Mouse (Mus musculus) heart, embryonic 11.5 days (tissue): ENCODE results near the gene Ckm. TPM values are rescaled to one million over a fixed set of nuclear protein-coding genes. Genes with fewer than 3 reads are reported as not detected.

Experiments
- ATAC-seq: fragments of 200-750 bp; cut with Nextera tagmentation; replicated peaks from 2 replicates; pipeline ENCODE4 v1.8.0; 2017; ENCODE audit warnings: moderate library complexity; ENCODE audit not compliant: insufficient number of reproducible peaks, low FRiP score, low TSS enrichment
- H3K27ac ChIP-seq: fragments of 300-500 bp; sonication (generic); 2 replicates; pipeline ENCODE4 v1.5.1; 2014; ENCODE audit warnings: mild to moderate bottlenecking, low read depth, low read length
- H3K27me3 ChIP-seq: fragments of 300-500 bp; sonication (generic); 2 replicates; pipeline ENCODE4 v1.6.1; 2014; ENCODE audit warnings: mild to moderate bottlenecking, low read length, mixed read lengths; ENCODE audit not compliant: control insufficient read depth, insufficient read depth
- H3K36me3 ChIP-seq: fragments of 300-500 bp; sonication (generic); 2 replicates; pipeline ENCODE4 v1.6.1; 2014; ENCODE audit warnings: mild to moderate bottlenecking, low read length, moderate library complexity, mixed read lengths; ENCODE audit not compliant: control insufficient read depth, insufficient read depth
- H3K4me1 ChIP-seq: fragments of 300-500 bp; sonication (generic); 2 replicates; pipeline ENCODE4 v1.6.1; 2014; ENCODE audit warnings: low read length; ENCODE audit not compliant: control insufficient read depth, insufficient read depth
- H3K4me2 ChIP-seq: fragments of 300-500 bp; sonication (generic); 2 replicates; pipeline ENCODE4 v1.6.1; 2014; ENCODE audit warnings: mild to moderate bottlenecking, moderate library complexity
- H3K4me3 ChIP-seq: fragments of 300-500 bp; sonication (generic); 2 replicates; pipeline ENCODE4 v1.5.1; 2014; ENCODE audit warnings: low read depth, low read length
- H3K9ac ChIP-seq: fragments of 300-500 bp; sonication (generic); 2 replicates; pipeline ENCODE4 v1.6.1; 2014; ENCODE audit warnings: mild to moderate bottlenecking, low read depth, low read length, moderate library complexity
- H3K9me3 ChIP-seq: fragments of 300-500 bp; sonication (generic); replicated peaks from 2 replicates; pipeline ENCODE4 v1.6.1; 2016; ENCODE audit warnings: low read length; ENCODE audit not compliant: control insufficient read depth
- WGBS: fragments of 180-500 bp; shearing (Covaris S2); extraction: QIAGEN DNeasy Blood & Tissue Kit; methylation state at CpG from one replicate; pipeline ENCODE4 v1.1.7; 2014; ENCODE audit not compliant: insufficient replicate concordance; 5-methylcytosine and 5-hydroxymethylcytosine counted together
- polyA plus RNA-seq: library from polyadenylated mRNA; unstranded; fragments of >200 nt; fragmentation: Nextera tagmentation; extraction: Ambion mirVana; gene quantifications from 2 replicates; pipeline ENCODE4 v1.2.1, GENCODE M21; 2014

The Ckm gene
- polyA plus RNA-seq, 1 experiment from 2014 or later = 11.0 TPM

DNA sequence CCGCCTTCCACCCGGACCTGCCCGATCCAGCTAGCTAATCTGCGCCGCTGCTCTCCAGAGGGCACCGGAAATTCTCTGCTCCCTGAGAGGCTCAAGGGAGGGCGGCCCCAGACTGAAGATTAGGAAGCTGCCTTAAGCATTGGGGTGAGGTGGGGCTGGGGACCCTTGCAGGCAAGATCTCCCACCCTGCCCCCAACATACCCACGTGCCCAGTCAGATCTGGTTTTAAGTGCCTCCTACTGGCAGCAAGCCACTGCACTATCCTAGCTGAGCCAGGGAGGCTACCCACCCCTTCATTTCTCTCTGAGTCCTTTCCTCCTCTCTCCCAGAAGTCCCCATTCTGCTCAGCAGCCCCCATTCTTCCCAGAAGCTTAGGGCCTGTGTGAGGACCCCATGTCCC, 26.5 kb upstream of the Ckm start:
- H3K4me3 ChIP-seq = no peak overlapping the region
- H3K4me1 ChIP-seq = peaks cover 7% of the 10 kb centered on the region; the same call in 1 of the 2 replicates
- H3K27ac ChIP-seq = no peak overlapping the region
- no peak for ATAC-seq
- peaks cover 2% of the 10 kb centered on the region; the same call in 1 of the 2 replicates for H3K36me3 ChIP-seq
- no peak overlapping the region for H3K4me2 ChIP-seq
- 48% methylated on average over 8 of the region's 8 CpGs for WGBS
- no peak overlapping the region for H3K9ac ChIP-seq
- H3K9me3 ChIP-seq = no peaks in the 10 kb centered on the region
- H3K27me3 ChIP-seq = no peaks in the 10 kb centered on the region

DNA sequence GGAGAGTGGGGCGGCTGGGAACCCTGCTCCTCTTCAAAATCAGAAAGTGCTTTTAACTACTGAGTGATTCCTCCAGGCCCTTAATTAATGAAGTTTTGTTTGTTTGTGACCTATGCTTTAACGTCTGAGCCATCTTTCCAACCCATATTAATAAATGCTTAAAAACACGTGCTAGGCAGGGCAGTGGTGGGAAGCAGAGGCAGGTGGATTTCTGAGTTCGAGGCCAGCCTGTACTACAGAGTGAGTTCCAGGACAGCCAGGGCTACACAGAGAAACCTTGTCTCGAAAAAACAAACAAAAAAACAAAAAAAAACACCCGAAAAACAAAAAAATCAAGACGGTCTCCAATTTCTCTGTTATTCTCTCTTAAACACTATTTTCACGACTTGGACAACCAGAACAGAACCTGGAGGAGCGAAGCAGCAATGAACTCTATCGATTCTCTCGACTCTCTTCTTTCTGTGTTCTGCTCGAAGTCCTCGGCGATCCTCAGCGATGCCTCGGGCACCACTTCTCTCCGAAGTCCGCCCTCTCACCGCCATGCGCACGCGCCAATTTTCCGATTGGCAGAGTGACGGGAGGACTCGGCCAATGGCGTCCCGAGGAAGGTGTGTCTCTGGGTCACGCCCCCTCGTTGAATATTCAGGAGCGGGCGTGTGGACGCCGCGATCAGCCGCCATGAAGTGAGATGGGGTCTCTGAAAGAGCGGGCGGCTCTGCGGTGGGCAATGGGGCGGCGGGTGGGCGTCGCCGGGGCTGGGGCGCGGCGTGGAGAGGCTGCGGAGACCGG, 23.0 kb upstream of the Ckm start, which contains the start of gene Ercc2:
Gene Ercc2 (plus strand): TSS at position 634 of the 789 bp plus-strand sequence.
- Histone ChIP-seq H3K4me1 (peaks cover 7% of the 10 kb centered on the region; the same call in 1 of the 2 replicates), H3K4me2 (peak within 1 kb of the TSS; percentile 95), H3K4me3 (peak within 1 kb of the TSS; percentile 92), H3K27me3 (no peaks in the 10 kb centered on the region), H3K9ac (peak within 1 kb of the TSS; percentile 83), H3K27ac (0 out of 2 replicates have a peak within 1 kb of the TSS, but pooled peaks have one; percentile 15), H3K36me3 (peaks cover 15% of the 10 kb centered on the region), H3K9me3 (no peaks in the 10 kb centered on the region)
- peak; percentile 92 for ATAC-seq
- 5% methylated on average over 48 of the region's 48 CpGs for WGBS

DNA sequence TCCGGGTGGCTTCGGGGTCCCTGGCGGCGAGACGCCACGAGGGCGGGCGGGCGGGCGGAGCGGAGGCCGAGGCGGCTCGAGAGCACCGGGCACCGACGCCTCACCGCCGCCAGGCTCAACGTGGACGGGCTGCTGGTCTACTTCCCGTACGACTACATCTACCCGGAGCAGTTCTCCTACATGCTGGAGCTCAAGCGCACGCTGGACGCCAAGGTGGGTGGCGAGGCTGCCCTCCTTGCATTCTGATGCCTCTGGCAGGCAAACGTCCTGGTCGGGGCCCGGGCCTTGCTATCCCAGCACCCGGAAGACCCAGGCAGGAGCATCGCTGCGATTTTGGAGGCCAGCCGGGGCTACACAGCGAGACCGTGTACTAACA, 22.4 kb upstream of the Ckm start:
- Histone ChIP-seq H3K36me3 (peaks cover 16% of the 10 kb centered on the region), H3K27me3 (no peaks in the 10 kb centered on the region), H3K9ac (peak overlapping the region; percentile 83), H3K9me3 (no peaks in the 10 kb centered on the region), H3K4me2 (peak overlapping the region; percentile 95), H3K4me3 (peak overlapping the region; percentile 92), H3K27ac (0 out of 2 replicates have a peak overlapping the region, but pooled peaks have one; percentile 15), H3K4me1 (peaks cover 7% of the 10 kb centered on the region; the same call in 1 of the 2 replicates)
- under 1% methylated on average over 23 of the region's 37 CpGs for whole genome bisulfite sequencing
- peak; percentile 40; the same call in 1 of the 2 replicates for ATAC-seq

DNA sequence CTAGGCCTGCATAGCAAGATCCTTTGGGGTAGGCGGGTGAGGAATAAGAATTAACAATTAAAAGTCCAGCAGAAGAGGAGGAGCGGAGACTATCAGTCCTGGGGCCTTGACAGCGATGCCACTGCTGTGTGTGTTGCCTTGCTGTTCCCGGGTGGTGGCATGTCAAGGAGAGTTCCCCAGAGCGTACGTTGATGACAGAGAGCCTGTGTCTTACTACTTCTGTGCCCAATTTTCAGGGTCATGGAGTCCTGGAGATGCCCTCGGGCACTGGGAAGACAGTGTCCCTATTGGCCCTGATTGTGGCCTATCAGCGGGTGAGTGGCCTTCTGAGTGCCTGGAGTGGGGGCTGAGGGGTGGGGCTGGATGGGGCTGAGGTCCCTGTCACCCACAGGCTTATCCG, 20.9 kb upstream of the Ckm start:
- no peak overlapping the region for H3K9ac ChIP-seq
- peaks cover 20% of the 10 kb centered on the region for H3K36me3 ChIP-seq
- H3K27me3 ChIP-seq = no peaks in the 10 kb centered on the region
- H3K4me3 ChIP-seq = no peak overlapping the region
- no peak overlapping the region for H3K27ac ChIP-seq
- H3K9me3 ChIP-seq = no peaks in the 10 kb centered on the region
- H3K4me2 ChIP-seq = no peak overlapping the region
- ATAC-seq = no peak
- H3K4me1 ChIP-seq = peaks cover 7% of the 10 kb centered on the region; the same call in 1 of the 2 replicates
- 83% methylated on average over 9 of the region's 9 CpGs for WGBS

DNA sequence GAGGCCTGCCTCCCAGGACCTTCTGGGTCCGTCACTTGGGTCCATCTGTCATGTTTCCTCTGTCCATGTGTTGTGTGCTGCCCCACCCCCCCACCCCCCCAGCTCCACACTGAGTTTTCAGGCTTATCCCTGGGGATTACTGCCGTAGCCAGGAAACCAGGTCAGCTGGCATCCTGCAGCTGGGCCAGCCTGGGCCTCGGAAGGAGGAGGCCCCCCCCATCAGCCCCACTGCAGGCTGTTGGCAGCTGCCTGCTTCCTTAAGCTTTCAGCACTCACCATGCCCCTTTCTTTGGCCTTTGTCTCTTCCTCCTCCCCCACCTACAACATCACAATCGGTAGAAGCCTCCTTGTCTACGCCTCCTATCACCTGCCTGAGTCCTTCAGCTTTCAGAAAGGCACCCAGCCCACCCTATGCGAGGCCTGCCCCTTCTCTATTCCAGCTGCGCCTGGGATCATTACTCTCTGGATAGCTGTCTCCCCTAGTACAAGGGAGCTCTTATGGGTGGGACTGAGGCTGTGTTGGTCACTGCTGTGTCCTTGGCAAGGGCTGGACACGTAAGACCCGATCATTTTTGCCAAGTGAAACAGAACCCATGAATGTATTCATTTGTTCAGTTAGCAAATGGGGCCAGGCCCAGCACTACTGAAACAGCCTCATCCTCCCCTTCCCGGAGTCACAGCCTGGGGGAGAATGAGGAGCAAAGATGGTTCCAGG, 15.7 kb upstream of the Ckm start:
- ATAC-seq = no peak
- Histone ChIP-seq H3K4me2 (no peak overlapping the region), H3K9me3 (no peaks in the 10 kb centered on the region), H3K27me3 (no peaks in the 10 kb centered on the region), H3K9ac (no peak overlapping the region), H3K4me3 (no peak overlapping the region), H3K4me1 (no peaks in the 10 kb centered on the region), H3K36me3 (peaks cover 52% of the 10 kb centered on the region), H3K27ac (no peak overlapping the region)
- 76% methylated on average over 10 of the region's 10 CpGs for WGBS

DNA sequence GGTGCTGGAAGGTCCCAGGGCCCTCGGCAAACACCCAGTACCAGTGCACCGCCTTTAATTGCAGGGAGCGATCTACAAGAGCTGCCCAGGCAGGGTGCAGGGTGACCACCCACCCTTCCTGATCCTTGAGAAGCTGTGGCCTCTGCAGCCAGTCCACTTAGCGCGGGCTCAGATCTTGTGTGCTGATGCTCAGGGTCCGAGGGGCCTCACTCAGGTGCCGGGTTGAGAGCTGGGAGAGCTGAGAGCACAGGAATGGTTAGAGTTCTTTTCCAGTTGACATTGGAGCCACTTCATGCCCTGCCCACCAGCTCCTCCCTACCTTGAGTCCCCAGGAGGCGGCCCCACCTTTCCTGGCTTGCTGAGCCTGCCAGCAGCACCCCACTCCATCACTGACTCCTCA, 10.1 kb upstream of the Ckm start:
- WGBS = 88% methylated on average over 8 of the region's 8 CpGs
- H3K4me1 ChIP-seq = 0 out of 2 replicates have a peak, but pooled peaks cover 2% of the 10 kb centered on the region
- H3K4me2 ChIP-seq = no peak overlapping the region
- ATAC-seq = no peak
- H3K9ac ChIP-seq = no peak overlapping the region
- no peak overlapping the region for H3K4me3 ChIP-seq
- H3K9me3 ChIP-seq = no peaks in the 10 kb centered on the region
- H3K27ac ChIP-seq = no peak overlapping the region
- peaks cover 37% of the 10 kb centered on the region for H3K36me3 ChIP-seq
- H3K27me3 ChIP-seq = 0 out of 2 replicates have a peak, but pooled peaks cover 4% of the 10 kb centered on the region

DNA sequence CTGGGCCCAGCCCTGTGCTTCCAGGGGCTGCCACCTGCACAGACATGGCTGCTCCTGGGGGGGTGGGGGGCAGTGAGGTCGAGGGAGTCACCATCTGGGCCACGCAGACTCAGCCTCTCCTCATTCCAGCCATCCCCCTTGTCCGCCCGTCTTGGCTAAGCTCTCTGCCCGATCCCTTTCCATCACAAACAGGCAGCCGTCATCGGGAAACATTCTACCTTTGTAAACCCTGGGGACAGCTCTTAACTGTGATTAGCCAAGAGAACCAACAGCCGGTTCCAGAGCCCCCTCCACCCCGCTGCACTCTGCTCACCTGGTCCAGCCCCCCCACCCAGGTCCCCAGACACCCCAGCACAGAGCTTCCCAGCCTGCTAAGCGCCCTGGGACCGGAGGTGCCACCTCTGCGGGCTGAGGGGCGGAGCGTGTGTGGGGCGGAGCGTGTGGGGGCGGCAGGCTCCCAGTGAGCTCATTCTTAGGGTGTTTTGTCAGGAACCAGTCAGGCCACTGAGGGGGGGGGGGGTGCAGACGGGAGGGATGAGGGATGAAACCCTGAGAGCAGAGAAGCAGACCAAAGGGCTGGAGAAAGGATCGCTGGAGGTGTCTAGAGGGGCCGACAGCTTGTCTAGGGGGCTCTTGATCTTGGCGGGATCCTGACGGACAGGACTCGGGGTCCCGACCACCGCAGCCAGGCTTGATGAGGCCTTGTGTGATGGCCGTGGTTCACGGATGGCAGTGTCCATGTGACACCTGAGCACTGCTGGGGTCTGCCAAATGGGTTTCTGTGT, 4.9 kb upstream of the Ckm start:
- H3K27me3 ChIP-seq = peaks cover 42% of the 10 kb centered on the region
- WGBS = 2% methylated on average over 26 of the region's 27 CpGs

DNA sequence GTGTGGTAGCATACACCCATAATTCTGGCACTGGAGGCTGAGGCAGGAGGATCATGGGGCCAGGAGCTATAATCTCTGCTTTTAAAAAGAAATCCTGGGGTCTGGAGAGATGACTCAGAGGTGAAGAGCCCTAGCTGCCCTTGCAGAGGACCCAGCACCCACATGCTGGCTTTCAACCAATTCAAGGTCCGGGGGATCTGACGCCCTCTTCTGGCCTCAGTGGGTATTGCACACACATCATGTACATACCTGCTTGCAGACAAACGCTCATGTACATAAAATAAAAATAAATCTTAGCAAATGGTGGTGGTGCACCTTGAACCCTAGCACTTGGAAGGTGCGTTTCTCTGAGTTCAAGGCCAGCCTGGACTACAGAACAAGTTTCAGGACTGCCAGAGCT, 3.6 kb upstream of the Ckm start:
- Histone ChIP-seq H3K27me3 (peaks cover 45% of the 10 kb centered on the region), H3K27ac (no peak overlapping the region), H3K4me2 (no peak overlapping the region), H3K36me3 (no peaks in the 10 kb centered on the region; the same call in 1 of the 2 replicates), H3K9ac (no peak overlapping the region), H3K4me1 (0 out of 2 replicates have a peak, but pooled peaks cover 8% of the 10 kb centered on the region), H3K9me3 (peaks cover 5% of the 10 kb centered on the region), H3K4me3 (no peak overlapping the region)
- ATAC-seq = no peak
- 70% methylated on average over 4 of the region's 4 CpGs for WGBS

More for the DNA sequence above, 4.9 kb upstream of the Ckm start:
- peaks cover 1% of the 10 kb centered on the region for H3K36me3 ChIP-seq
- peak overlapping the region; percentile 78 for H3K4me2 ChIP-seq
- peaks cover 5% of the 10 kb centered on the region for H3K9me3 ChIP-seq
- no peak overlapping the region for H3K27ac ChIP-seq
- 0 out of 2 replicates have a peak, but pooled peaks cover 8% of the 10 kb centered on the region for H3K4me1 ChIP-seq
- peak; percentile 33; the same call in 1 of the 2 replicates for ATAC-seq
- H3K4me3 ChIP-seq = peak overlapping the region; percentile 40
- H3K9ac ChIP-seq = peak overlapping the region; percentile 66
